Mouse (Mus musculus): ENCODE data around the gene Dcaf12l1.
"Not testable (repeated sequence)": the region's sequence is repeated elsewhere in the genome, so short reads cannot be mapped to it uniquely, and the experiment has no call there.

Gene Dcaf12l1

GRCm38 (mm10) chrX:44789761-44790411 is at the start of gene Dcaf12l1:
TSS of gene Dcaf12l1 (minus strand) at chrX:44790197.
- no peak for DNase-seq (ENCODE audit: extremely low spot score, low read depth, low spot score)

GRCm38 (mm10) chrX:44809356-44809755 is 19.4 kb upstream of the Dcaf12l1 start:
- DNase-seq (ENCODE audit: extremely low spot score, low read depth, low spot score), result not testable (repeated sequence)

GRCm38 (mm10) chrX:44789036-44789760 is 799 bp downstream of the Dcaf12l1 start:
- no peak for DNase-seq (ENCODE audit: extremely low spot score, low read depth, low spot score)

Measured in hindlimb bud, embryonic 11.5 days (tissue).